Mouse (Mus musculus) limb, embryonic 14.5 days (tissue): ENCODE data around the gene Trpv5. TPM values are rescaled to one million over a fixed set of nuclear protein-coding genes. Genes with fewer than 3 reads are reported as not detected.

Experiments
- ATAC-seq: fragments of 200-750 bp; cut with Nextera tagmentation; 2 replicates; pipeline ENCODE4 v1.8.0; 2017; ENCODE audit warnings: low read depth, moderate number of reproducible peaks, moderate TSS enrichment; ENCODE audit not compliant: low FRiP score
- DNase-seq: peaks from one replicate; pipeline ENCODE4 v3.0.0-alpha.2; 2015; ENCODE audit warnings: low spot score
- H3K27ac ChIP-seq: fragments of 300-500 bp; sonication (generic); replicated peaks from 2 replicates; pipeline ENCODE4 v1.5.1; 2014; ENCODE audit warnings: low read depth, mild to moderate bottlenecking, low read length, moderate library complexity, mixed read lengths
- H3K27me3 ChIP-seq: fragments of 300-500 bp; sonication (generic); 2 replicates; pipeline ENCODE4 v1.6.1; 2014; ENCODE audit warnings: low read length, mixed read lengths; ENCODE audit not compliant: control insufficient read depth, insufficient read depth
- H3K36me3 ChIP-seq: fragments of 300-500 bp; sonication (generic); 2 replicates; pipeline ENCODE4 v1.6.1; 2014; ENCODE audit warnings: mild to moderate bottlenecking, low read length, moderate library complexity, mixed read lengths; ENCODE audit not compliant: control insufficient read depth, insufficient read depth
- H3K4me1 ChIP-seq: fragments of 300-500 bp; sonication (generic); 2 replicates; pipeline ENCODE4 v1.6.1; 2014; ENCODE audit warnings: antibody characterized with exemption, low read length, mixed read lengths; ENCODE audit not compliant: control insufficient read depth, insufficient read depth
- H3K4me2 ChIP-seq: fragments of 300-500 bp; sonication (generic); replicated peaks from 2 replicates; pipeline ENCODE4 v1.6.1; 2014; ENCODE audit warnings: low read depth, mild to moderate bottlenecking, low read length, moderate library complexity; ENCODE audit not compliant: severe bottlenecking
- H3K4me3 ChIP-seq: fragments of 300-500 bp; sonication (generic); replicated peaks from 2 replicates; pipeline ENCODE4 v1.5.1; 2014; ENCODE audit warnings: low read length
- H3K9ac ChIP-seq: fragments of 300-500 bp; sonication (generic); 2 replicates; pipeline ENCODE4 v1.6.1; 2014; ENCODE audit warnings: mild to moderate bottlenecking, low read depth, low read length, moderate library complexity; ENCODE audit not compliant: severe bottlenecking
- H3K9me3 ChIP-seq: fragments of 300-500 bp; sonication (generic); 2 replicates; pipeline ENCODE4 v1.6.1; 2016; ENCODE audit warnings: low read length; ENCODE audit not compliant: control insufficient read depth
- POLR2A ChIP-seq: fragments of 200-500 bp; IDR thresholded peaks from 2 replicates; pipeline ENCODE4 v1.8.0; 2012; ENCODE audit warnings: inconsistent platforms, mild to moderate bottlenecking, moderate library complexity, borderline replicate concordance; ENCODE audit not compliant: insufficient read depth, insufficient read length; ENCODE audit errors: extremely low read depth
- WGBS: fragments of 180-500 bp; shearing (Covaris S2); extraction: QIAGEN DNeasy Blood & Tissue Kit; methylation state at CpG from one replicate; pipeline ENCODE4 v1.1.7; 2014; 5-methylcytosine and 5-hydroxymethylcytosine counted together
- polyA plus RNA-seq, 2 experiments: library from polyadenylated mRNA; depleted of rRNA in 1 of 2; stranded (reverse) in 1 of 2; unstranded in 1 of 2; fragments of >200 nt; fragmentation: Nextera tagmentation in 1 of 2; extraction: Ambion mirVana in 1 of 2; gene quantifications; 2 replicates each; pipeline versions ENCODE4 v1.2.1 to v1.2.3; 2012 to 2014

Gene Trpv5
- polyA plus RNA-seq, 2 experiments: not detected

DNA sequence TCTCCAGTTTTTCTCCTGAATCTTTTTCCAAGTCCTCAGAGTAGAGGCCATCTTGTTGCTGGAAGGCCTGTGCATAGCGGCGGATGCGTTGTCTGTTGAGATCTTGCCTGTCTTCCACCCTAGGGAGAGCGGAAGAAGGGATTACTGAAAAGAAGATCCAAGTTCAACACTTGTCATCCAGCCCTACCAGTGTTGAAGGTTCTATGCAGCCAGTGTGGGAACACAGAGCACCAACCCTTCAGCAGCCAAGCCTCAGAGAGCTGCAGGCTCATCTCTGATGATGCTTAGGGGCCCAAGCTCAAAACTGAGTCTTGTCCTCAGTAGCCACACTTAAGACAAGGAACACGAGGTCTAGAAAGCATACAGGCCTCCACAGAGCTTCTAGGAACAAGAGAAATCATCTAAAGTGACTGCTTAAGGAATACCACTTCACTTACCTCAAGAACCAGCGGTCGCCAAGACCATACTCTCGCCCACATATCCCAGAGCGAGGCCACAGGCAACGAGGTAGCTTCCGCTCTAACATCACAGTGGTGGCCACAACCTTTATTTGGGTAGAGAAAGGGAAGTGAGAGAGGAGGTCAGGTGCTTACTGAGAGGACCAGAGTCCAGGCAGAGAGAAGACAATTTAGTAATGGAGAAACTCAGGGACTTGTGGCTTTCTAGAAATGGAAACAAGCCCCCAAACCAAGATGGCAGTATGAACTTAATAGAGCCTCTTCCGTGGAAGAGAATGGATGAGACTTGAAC lies 59.2 kb downstream of the Trpv5 start:
- Histone ChIP-seq H3K36me3 (peaks cover 19% of the 10 kb centered on the region; the same call in 1 of the 2 replicates), H3K4me3 (no peak overlapping the region), H3K4me1 (no peaks in the 10 kb centered on the region), H3K27me3 (no peaks in the 10 kb centered on the region), H3K9me3 (no peaks in the 10 kb centered on the region), H3K9ac (no peak overlapping the region), H3K27ac (no peak overlapping the region), H3K4me2 (no peak overlapping the region)
- no peak for TF ChIP-seq POLR2A
- 90% methylated on average over 12 of the region's 12 CpGs for WGBS
- no peak for ATAC-seq
- no peak for DNase-seq

- no peak for DNase-seq
- no peak for TF ChIP-seq POLR2A
- no peak for ATAC-seq
- Histone ChIP-seq H3K27me3 (no peaks in the 10 kb centered on the region), H3K27ac (no peak overlapping the region), H3K9me3 (no peaks in the 10 kb centered on the region), H3K36me3 (peaks cover 19% of the 10 kb centered on the region; the same call in 1 of the 2 replicates), H3K4me3 (no peak overlapping the region), H3K9ac (no peak overlapping the region), H3K4me1 (no peaks in the 10 kb centered on the region), H3K4me2 (no peak overlapping the region)
- WGBS: 85% methylated on average over 9 of the region's 9 CpGs
Measured at GRCm38 (mm10) chr6:41620173-41620798, 60.3 kb downstream of the Trpv5 start.

DNA sequence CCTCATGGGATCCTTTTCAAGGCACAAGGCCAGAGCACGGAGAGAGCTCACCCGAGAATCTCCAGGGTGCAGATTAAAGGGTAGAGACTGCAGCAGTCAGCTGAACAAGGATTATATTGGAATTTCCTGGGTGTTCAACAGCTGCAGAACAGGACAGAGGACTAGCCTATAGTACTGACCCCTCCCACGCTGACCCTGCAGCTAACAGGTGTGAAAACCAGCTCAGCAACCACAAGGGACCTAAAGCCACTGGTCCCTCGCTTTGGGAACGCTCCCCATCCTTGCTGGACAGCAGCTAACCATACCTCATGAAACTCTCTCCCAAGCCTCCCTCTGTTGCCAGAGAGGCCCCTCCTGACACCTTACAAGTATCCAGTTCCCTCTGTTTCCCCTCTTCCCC lies 72.9 kb downstream of the Trpv5 start:
- no peak for DNase-seq
- Histone ChIP-seq H3K4me2 (no peak overlapping the region), H3K36me3 (no peaks in the 10 kb centered on the region), H3K27ac (no peak overlapping the region), H3K9ac (no peak overlapping the region), H3K27me3 (no peaks in the 10 kb centered on the region), H3K4me3 (no peak overlapping the region), H3K4me1 (peaks cover 6% of the 10 kb centered on the region; the same call in 1 of the 2 replicates), H3K9me3 (no peaks in the 10 kb centered on the region)
- ATAC-seq: no peak
- WGBS: 55% methylated on average over 5 of the region's 5 CpGs
- no peak for TF ChIP-seq POLR2A

DNA sequence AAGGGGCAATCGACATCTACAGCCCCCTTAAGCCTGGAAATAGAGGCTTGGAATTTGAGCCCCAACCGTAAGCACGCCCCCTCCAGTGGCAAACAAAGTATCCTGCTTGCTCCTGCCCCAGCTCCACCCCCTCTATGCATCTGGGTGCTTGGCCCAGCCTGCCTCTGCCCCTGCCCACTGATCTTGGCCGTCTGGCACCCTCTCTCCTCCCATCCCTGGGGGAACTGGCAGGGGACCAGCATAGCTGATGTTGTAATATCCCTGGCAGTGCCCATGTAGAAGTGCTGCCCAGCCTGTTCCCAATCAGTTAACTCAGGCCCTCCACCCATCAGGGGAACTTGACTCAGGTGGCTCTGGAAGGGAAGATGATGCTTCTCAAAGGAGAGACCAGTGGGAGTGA lies 74.4 kb downstream of the Trpv5 start:
- Histone ChIP-seq H3K27me3 (no peaks in the 10 kb centered on the region), H3K9ac (peak overlapping the region; percentile 81), H3K4me2 (peak overlapping the region; percentile 93), H3K9me3 (no peaks in the 10 kb centered on the region), H3K36me3 (no peaks in the 10 kb centered on the region), H3K4me1 (peaks cover 6% of the 10 kb centered on the region; the same call in 1 of the 2 replicates), H3K27ac (no peak overlapping the region), H3K4me3 (peak overlapping the region; percentile 69)
- DNase-seq (no peak), ATAC-seq (no peak)
- no peak for TF ChIP-seq POLR2A
- WGBS: 4% methylated on average over 4 of the region's 4 CpGs

- Histone ChIP-seq H3K9ac (peak overlapping the region; percentile 81), H3K36me3 (no peaks in the 10 kb centered on the region), H3K27ac (peak overlapping the region; percentile 87; the same call in 1 of the 2 replicates), H3K9me3 (no peaks in the 10 kb centered on the region), H3K4me1 (peaks cover 6% of the 10 kb centered on the region; the same call in 1 of the 2 replicates), H3K4me3 (peak overlapping the region; percentile 69), H3K27me3 (no peaks in the 10 kb centered on the region), H3K4me2 (peak overlapping the region; percentile 93)
- ATAC-seq (peak; percentile 17), DNase-seq (no peak)
- no peak for TF ChIP-seq POLR2A
- 2% methylated on average over 7 of the region's 7 CpGs for WGBS
Measured at GRCm38 (mm10) chr6:41605794-41606104, 74.8 kb downstream of the Trpv5 start.
